Mouse (Mus musculus) gastrocnemius, adult 18-20 months (tissue): ENCODE results near the gene Fxyd7. TPM values are rescaled to one million over a fixed set of nuclear protein-coding genes. Genes with fewer than 3 reads are reported as not detected.

Source experiments
- DNase-seq: peaks from one replicate; pipeline ENCODE4 v3.0.0; 2021; ENCODE audit warnings: low spot score
- total RNA-seq, 2 experiments: library from RNA; stranded (reverse); gene quantifications; 2 replicates each; pipeline ENCODE4 v1.2.3; 2021

Gene Fxyd7
- total RNA-seq, 2 experiments from 2014 or later: 0.94 to 1.2 TPM

DNA sequence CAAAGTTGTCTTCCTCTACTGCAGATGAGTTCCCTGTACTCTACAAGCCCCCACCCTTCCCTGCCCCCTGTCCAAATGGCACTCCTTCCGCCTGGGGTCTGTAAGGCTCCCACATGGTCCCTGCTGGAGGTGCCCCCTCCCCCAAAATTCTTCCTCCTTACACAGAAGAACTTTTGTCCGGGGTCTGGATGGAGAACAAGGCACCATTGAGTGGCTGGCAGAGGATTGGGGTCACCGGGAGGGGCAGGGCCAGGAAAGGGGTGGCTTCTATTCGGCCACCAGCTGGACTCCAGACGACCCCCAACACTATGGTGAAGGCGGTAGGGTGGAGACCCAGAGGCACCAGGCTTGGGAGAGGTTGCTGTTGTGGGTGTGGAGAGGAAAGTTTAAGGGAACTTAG, 26.2 kb upstream of the Fxyd7 start:
- no peak for DNase-seq

DNA sequence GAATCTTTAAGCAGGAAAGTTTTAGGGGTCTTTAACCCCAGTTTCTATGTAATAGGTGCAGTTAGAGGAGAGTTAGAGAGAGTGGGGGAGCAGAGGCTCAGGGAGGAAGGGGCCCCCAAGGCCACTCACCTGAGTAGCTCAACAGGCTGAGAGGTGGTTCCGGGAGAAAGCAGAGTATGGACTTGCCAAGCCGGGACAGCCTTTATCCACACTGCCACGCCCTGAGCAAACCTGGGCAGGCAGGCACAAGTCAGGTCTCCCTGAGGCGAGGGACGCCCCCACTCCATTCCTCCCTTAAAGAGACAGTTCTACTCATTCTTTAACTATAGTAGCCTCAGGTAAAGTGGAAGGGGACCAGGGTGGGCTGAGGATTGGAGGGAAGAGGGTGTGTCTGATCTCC, 25.2 kb upstream of the Fxyd7 start, which contains the start of gene Fxyd3:
Gene Fxyd3 (minus strand): TSS at position 213 of the 400 bp plus-strand sequence.
- DNase-seq: no peak

DNA sequence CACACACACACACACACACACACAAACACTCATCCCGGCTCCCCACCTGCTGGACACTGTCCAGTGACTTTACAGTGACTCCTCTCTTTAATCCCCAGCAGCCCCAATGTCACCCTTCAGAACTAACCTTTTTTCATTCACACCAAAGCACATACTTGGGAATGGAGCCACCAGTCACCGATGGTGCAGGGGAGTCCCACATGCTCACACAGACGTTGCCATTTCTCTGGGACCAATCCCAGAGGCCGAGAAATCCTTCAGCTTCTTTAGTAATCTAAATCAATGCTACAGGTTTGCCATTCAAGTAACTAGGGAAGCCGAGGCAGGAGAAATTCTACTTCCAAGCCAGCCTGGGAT, 23.4 kb upstream of the Fxyd7 start:
- DNase-seq: no peak

DNA sequence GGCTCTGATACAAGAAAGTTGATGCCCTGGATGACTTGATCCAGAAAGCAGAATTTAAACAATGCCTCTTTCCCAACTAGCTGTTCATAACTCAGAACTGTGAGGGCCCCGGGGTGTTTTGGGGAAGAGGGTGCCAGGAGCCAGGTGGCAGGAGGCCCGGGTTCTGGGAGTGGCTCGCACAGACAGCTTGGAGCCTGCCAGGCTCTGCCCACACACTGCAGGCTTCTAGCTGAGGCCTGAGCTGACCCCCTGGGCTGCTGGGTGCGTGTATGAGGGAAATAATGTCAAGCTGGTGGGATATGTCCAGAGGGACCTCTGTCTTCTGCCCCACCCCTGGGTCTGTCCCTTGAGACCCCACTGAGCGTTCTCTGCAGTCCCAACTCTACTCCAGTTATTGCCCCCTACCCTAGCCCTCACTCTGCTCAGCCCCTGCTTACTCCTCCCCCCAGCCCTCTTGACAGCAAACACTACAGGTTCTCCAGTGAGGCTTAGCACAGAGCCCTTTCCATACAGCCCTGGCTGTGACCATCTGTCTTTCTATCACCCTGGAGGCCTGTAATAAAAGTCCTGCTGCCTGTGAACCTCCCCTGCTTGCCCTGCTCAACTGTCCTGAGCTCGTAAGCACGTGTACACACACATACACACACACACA, 22.9 kb upstream of the Fxyd7 start:
- no peak for DNase-seq

DNA sequence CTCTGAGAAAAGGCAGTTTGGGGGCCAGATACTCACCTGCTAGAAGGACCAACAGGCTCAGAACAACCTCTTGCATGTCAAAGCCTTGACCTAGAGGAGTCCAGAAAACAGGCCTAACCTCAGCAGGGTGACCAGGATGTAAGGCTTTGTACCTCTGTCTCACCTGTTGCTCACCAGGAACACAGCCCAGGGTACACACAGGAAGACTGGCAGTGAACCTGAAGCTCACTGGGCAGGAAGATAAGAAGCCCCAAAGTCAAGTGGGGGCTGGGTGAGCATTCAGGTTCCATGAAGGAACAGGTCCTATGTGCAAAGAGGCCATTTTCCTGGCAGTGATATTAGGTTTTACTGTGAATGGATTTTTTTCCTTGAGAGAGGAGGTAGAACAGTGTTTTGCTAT, 22.3 kb upstream of the Fxyd7 start:
- no peak for DNase-seq

DNA sequence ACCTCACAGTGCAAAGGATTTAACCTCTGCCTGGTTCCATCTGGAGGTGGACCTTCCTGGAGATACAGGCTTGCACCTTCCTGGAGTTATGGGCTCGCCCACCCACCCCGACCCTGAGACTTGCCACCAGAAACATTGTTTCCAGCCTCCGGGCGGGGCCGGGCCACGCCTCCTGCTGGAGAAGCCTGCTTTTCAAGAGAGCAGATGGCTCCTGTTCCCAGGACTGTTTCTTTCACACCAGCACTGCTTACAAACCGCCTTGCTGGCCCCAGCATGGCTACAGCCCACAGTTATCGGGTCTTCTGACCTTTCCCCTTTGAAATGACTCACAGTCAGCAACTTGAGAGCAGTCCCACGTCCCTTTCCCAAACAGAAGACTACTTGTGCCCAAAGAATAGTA, 21.1 kb upstream of the Fxyd7 start:
- DNase-seq: no peak

DNA sequence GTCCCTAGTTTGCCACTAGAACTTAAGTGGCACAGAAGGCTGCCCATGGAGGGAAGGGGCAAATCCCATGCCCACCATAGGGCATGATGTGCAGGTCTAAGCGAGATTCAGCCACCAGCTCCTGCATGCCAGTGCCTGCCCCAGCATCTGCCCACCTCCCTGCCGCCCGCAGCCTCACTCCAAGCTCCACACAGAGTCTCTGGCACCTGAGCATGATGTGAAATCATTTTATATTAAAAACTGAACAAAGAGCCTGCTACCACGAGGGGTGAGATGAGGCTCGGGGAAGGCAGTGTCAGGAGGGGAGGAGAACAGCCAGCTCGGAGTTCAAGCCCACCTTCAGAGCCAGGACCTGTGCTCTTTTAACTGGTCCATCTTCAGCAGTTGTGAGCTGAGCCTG, 19.1 kb upstream of the Fxyd7 start:
- DNase-seq: no peak

DNA sequence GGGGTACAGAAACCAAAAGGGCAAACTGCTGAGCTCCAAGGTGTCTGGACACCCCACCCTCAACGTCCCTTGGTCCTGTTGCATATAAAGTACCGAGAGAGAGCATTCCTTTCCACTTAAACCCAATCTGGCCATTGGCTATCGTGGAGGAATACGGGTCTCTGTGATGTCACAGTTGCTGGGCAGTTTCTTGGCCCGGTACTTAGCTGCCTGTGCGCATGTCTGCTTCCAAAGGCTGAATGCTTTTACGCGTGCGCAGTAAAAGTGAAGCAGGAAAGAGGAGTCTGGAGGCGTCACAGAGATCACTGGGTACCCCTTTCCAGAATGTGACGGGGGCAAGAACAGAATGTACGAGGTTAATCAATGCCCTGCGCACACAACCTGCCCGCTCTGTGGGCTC, 18.2 kb upstream of the Fxyd7 start:
- no peak for DNase-seq

DNA sequence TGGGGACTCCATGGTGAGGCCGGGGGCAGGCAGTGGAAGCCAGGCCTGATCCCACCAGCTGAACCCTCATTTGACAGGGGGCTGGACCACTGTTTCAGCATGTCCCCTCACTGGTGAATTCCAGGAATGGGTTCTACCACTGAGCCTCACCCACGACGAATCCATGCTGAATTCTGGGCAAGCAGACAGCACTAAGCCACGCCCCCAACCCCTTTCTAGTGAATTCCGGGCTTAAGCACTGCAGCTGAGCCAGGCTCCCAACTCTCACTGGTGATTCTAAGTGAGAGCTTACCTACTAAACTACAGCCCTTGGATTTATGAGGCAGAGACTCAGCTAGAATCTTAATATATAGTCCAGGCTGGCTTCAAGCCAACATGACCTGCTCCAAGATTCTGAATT, 16.6 kb upstream of the Fxyd7 start:
- DNase-seq: peak; percentile 43

DNA sequence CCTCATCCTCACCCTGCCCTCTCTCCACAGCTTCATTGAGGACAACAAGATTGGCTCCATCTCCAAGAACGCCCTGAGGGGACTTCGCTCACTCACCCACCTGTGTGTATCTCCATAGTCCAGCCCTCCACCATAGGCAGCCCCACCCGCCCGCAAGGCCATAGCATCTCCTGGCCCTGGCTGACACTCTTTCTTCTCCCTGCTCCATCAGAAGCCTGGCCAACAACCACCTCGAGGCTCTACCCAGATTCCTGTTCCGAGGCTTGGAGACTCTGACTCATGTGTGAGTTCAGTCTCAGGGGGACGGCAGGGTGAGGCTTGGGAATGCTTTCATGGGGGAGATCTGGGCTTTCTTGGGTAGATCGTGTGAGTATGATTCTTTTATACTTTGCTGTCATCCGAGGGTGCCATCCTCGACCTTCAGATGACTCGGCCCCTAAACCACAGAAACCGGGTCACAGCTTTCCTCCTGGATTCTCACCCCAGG, 11.8 kb upstream of the Fxyd7 start:
- DNase-seq: no peak

DNA sequence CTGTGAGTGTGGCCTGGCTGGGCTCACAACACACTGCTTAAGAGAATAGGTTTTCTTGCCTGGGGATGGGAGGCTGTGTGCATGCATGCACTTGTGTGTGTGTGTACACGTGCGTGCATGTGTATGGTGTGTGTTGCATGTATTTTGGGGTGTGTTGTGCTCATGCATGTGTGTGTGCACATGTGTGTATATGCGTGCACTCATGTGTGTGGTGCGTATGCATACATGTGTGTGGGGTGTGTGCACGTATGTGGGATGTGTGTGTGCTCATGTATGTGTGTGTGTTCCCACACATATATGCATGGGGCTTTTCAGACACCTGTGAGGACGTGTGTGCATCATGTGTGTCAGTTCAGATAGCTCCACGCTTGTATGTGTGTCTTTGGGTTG, 9.3 kb upstream of the Fxyd7 start:
- no peak for DNase-seq

DNA sequence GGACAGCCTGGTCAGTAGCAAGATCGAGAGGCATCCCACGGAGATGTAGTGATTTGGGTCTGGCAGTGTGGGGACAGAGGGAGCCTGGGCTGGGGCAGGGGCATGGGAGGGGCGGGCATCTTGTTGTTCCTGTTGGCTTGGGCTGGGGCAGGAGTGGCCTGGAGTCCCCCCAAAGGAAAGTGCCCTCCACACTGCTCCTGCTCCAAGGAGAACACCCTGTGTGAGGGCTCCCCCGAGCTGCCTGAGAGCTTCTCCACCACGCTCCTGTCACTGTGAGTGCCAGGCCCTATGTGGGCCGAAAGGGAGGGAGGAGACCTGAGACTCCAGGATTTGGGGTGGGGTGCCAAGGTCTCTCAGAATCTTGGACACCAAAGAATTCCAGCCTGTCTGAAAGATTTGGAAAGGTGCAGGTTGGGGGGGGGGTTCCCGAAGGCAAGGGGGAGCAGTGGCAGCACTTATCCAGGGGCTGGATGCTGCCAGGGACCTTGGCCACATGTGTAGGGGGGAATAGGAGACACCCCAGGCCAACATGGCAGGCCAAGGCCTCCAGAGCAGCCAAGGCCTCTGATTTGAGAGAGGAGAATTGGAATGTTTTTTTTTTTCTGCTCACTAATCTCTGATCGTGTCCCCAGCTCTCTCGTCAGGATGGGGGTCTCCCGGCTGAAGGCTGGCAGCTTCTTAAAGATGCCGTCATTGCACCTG, 8.8 kb upstream of the Fxyd7 start:
- DNase-seq: no peak

DNA sequence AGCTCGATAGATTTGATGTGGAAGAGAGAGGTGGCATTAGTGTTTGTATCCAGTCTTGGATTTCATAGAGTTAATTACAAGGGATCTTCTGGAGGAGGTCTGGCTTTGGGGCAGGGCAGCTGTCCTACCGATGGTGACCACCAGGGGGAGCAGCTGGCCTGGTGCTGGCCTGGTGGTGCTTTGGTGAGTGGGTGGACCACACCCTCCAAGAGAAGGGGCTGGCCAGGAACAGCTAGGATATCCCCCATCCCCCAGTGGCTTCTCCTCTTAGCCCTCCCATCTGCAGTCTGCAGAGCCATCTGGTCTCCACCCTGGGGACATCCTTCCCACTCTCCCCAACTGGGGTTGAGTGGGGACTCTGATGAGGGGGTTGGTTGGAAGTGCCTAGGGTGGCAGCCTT, 7.8 kb upstream of the Fxyd7 start, which contains the start of gene Lgi4:
Gene Lgi4 (plus strand): TSS at position 235 of the 400 bp plus-strand sequence.
- peak; percentile 91 for DNase-seq

DNA sequence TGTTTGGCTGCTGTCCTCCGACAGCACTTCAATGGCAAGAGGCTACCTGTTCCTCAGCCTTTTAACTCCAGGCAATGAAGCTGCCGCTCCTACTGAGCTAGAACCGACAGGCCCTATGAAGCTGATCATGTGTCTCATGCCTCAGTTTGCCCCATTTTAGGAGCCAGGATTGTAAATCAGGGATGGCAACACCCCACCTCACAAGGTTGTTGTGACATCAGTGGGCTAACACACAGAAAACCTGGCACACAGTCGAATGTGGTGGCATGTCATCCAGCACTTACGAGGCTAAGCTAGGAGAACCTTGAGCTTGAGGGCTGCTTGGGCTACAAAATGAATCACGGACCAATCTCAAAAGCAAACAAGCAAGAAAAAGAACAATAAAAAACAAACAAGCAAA, 6.9 kb upstream of the Fxyd7 start:
- DNase-seq: no peak

DNA sequence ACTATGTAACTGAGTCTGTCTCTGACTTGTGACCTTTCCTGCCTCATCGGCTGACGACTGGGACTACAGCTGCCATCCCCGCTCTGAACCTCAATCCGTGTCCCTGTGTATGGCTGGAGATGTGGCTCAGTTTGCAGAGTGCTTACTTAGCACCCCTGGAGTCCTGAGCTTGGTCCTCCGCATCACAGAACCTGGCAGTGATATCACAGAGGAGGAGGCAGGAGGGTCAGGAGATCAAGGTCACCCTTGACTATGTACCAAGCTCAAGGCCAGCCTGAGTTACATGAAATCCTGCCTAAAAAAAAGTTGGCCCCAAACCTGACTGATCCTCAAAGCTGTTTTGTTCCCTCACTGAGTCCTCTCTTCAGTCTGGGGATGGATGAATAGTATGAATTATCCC, 6.5 kb upstream of the Fxyd7 start:
- DNase-seq: no peak

DNA sequence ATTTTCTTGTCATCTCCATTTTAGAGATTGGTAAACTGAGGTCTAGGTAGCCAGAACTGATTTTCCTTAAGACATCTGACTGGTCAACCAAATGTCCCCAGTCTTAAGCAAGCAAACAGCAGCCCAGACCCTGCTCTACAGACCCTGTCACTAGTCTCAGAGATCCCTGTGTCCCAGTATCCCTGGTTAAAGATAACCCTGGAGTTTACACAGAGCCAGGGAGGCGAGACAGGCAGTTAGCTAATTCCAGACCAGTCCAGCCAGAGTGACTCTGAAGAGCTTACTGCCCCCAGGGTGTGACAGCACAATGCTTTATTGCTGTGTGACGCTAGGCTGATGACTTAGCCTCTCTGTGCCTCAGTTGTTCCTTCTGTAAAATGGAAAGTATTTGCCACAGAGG, 5.8 kb upstream of the Fxyd7 start, which contains the start of gene Fxyd1:
Gene Fxyd1 (minus strand): TSS at position 129 of the 400 bp plus-strand sequence.
- DNase-seq: no peak

DNA sequence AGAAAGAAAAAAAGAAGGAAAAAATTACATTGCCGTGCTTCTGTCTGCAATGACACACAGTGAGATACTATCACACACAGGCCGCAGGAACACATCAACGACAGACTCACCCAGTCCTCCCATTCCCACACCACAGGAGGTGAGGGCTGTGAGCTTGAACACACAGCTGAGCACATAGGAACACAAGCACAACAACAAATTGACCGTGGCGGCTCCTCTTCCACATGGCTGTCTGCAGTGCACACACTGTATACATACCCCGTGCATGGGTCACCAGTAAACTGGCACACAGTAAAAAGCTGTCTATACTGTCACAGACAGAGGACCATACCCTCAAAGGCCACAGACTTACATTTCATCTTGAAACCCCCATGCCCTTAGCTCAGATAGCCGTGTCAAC, 5.2 kb upstream of the Fxyd7 start:
- DNase-seq: no peak

DNA sequence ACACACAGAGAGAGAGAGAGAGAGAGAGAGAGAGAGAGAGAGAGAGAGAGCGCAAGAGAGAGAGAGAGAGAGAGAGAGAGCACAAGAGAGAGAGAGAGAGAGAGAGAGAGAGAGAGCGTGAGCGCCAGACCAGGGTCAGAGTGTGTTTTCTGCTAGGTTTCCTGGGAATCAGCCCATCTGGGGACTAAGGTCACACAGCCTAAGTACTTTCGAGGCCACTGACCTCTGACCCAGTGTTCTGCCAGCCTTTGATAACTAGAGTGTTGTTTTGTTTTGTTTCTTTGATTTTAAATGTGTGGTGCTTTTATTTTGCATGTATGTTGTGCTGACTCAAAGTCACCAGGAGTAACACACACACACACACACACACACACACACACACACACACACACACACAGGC, 4.6 kb upstream of the Fxyd7 start:
- no peak for DNase-seq

DNA sequence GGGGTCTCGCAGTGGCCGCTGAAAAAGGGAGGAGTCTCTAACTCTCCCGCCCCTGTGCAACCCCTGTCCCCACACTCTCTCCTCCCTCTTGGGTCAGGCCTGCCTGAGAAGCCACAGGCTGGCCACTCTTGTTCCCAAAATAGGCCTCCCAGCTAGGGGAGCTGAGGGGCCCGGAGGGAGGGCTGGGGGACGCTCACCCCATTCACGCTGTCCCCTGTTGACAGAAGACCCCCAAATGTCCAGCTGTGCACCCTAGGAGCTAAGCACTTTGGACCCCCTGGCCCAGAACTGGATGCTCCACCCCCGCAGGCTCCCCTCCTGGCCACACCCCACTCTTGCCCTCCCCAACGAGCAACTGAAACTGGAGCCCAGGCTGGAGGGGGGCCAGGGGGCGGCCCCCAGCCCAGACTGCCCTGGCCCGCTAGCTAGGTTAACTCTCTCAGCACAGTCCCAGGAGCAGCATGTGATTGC, 4.1 kb upstream of the Fxyd7 start:
- DNase-seq: peak; percentile 93

DNA sequence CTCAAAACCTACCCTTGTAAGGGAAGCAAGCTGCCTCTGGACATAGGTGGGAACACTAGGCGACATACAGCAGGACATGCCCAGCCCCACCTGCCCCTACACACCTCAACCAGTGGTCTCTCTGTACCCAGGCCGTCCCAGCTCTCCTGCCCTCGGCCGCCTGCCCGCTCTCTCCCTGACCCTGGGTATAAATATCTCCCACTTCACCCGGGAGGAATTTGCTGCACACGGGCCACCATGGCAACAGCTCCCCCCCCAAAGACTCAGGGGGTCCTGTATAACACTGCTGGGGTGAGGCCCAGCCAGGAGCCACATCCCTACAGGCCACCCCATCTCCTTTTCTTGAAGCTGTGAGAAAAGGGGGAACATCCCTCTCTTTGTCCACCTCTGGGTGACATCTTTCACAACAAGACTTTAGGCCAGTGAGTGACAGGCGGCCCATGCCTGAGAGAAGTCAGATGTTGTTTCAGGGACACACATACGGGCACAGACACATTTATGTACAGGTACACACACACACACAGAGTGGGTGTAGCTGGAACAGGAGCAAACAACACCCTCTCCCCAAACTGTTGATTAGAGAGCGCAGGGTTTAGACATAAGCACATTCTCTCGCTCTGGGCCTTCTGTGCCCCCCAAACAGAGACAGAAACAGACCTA, 3.5 kb upstream of the Fxyd7 start:
- peak; percentile 81 for DNase-seq

DNA sequence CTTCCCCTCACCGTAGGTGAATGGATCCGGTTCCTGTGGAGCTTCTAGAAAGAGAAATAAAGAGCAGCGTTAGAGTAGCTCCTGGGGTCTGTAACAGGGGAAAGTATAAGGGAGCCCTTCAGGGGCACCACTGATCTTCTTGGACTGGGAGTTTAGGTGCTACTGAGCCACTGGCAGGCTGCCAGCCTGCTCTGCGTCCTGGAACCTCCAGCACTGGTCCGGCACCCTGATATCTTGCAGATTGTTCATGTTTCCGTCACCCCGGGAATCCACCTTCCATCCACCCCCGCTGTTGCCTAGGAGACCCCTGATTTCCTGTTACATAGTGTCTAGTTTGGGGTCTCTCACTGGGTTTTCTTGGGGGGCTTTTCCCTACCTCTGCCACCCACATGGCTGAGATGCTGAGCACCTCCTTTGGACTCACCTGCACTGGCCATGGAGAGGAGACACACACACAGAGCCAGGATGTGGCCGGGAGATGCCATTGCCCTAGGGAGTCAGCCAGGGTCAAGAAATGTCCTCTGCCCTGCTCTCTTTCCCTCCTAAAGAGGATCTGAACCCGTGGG, 2.7 kb upstream of the Fxyd7 start:
- no peak for DNase-seq
